Mouse (Mus musculus) left cerebral cortex, postnatal 25 days (tissue): ENCODE results near the gene Prkce. TPM values are rescaled to one million over a fixed set of nuclear protein-coding genes. Genes with fewer than 3 reads are reported as not detected.

Experiments
- DNase-seq, 2 experiments: peaks; one replicate each; pipeline ENCODE4 v3.0.0; 2022; ENCODE audit warnings: low spot score in 2 of 2, mixed read lengths in 1 of 2
- intact Hi-C: fragments of 180-260 bp; cut with DNase I; formaldehyde crosslinking; loops from one replicate; pipeline ENCODE4 v1.15.1; 2025
- total RNA-seq, 2 experiments: library from RNA; stranded (reverse); gene quantifications; 2 replicates each; pipeline ENCODE4 v1.2.3; 2021

Prkce gene
- total RNA-seq, 2 experiments from 2014 or later, result 269 to 275 TPM

GRCm38 (mm10) chr17:86508212-86508490 lies 340.6 kb downstream of the Prkce start:
- intact Hi-C loops, result no loop called here
- DNase-seq, result no peak

GRCm38 (mm10) chr17:86509871-86510270 lies 342.3 kb downstream of the Prkce start:
- no peak for DNase-seq
- intact Hi-C loops, result no loop called here

- DNase-seq, result no peak
- intact Hi-C loops, result no loop called here
Observed at GRCm38 (mm10) chr17:86514974-86515620, 347.5 kb downstream of the Prkce start.

GRCm38 (mm10) chr17:86516630-86517029 lies 349.0 kb downstream of the Prkce start:
- DNase-seq, result peak in 1 of 2 experiments; percentile 37
- intact Hi-C loops, result no loop called here

- no peak for DNase-seq
- intact Hi-C loops, result no loop called here
Observed at GRCm38 (mm10) chr17:86518604-86519003, 351.0 kb downstream of the Prkce start.

GRCm38 (mm10) chr17:86521252-86521651 lies 353.7 kb downstream of the Prkce start:
- intact Hi-C loops, result no loop called here
- DNase-seq, result no peak

GRCm38 (mm10) chr17:86522649-86523048 lies 355.1 kb downstream of the Prkce start:
- intact Hi-C loops, result no loop called here
- DNase-seq, result no peak

- DNase-seq, result no peak
- intact Hi-C loops, result no loop called here
Observed at GRCm38 (mm10) chr17:86523374-86523773, 355.8 kb downstream of the Prkce start.

- no peak for DNase-seq
- intact Hi-C loops, result no loop called here
Observed at GRCm38 (mm10) chr17:86523843-86524242, 356.3 kb downstream of the Prkce start.

GRCm38 (mm10) chr17:86525075-86525474 lies 357.5 kb downstream of the Prkce start:
- intact Hi-C loops, result no loop called here

GRCm38 (mm10) chr17:86526016-86526415 lies 358.4 kb downstream of the Prkce start:
- intact Hi-C loops, result no loop called here
- DNase-seq, result no peak

More at GRCm38 (mm10) chr17:86525075-86525474, 357.5 kb downstream of the Prkce start:
- no peak for DNase-seq

GRCm38 (mm10) chr17:86527298-86527697 lies 359.7 kb downstream of the Prkce start:
- DNase-seq, result no peak
- intact Hi-C loops, result no loop called here

- intact Hi-C loops, result no loop called here
- DNase-seq, result no peak
Observed at GRCm38 (mm10) chr17:86529003-86529402, 361.4 kb downstream of the Prkce start.

GRCm38 (mm10) chr17:86529411-86529810 lies 361.8 kb downstream of the Prkce start:
- intact Hi-C loops, result no loop called here
- DNase-seq, result no peak

- intact Hi-C loops, result no loop called here
- DNase-seq, result no peak
Observed at GRCm38 (mm10) chr17:86531231-86531630, 363.6 kb downstream of the Prkce start.

- intact Hi-C loops, result no loop called here
- no peak for DNase-seq
Observed at GRCm38 (mm10) chr17:86532783-86533548, 365.4 kb downstream of the Prkce start.

GRCm38 (mm10) chr17:86533549-86533851 lies 365.9 kb downstream of the Prkce start:
- DNase-seq, result no peak
- intact Hi-C loops, result no loop called here

GRCm38 (mm10) chr17:86535096-86535495 lies 367.5 kb downstream of the Prkce start:
- intact Hi-C loops, result loop anchor here (2.0 to 5.0 kb wide), 2 partner anchors 217 to 278 kb away; partner anchors contain the start of gene Epas1
- no peak for DNase-seq

GRCm38 (mm10) chr17:86535827-86536656 lies 368.5 kb downstream of the Prkce start:
- intact Hi-C loops, result loop anchor here (2.0 to 5.0 kb wide), 3 partner anchors 216 to 371 kb away; partner anchors contain the start of gene Epas1
- DNase-seq, result peak; percentile 88 to 94

- no peak for DNase-seq
- intact Hi-C loops, result loop anchor here (5.0 kb wide), 1 partner anchor 212 kb away; the partner anchor contains the start of gene Epas1
Observed at GRCm38 (mm10) chr17:86539881-86540430, 372.4 kb downstream of the Prkce start.
